Mouse (Mus musculus): ENCODE results near the gene Nemp1. TPM values are rescaled to one million over a fixed set of nuclear protein-coding genes. Genes with fewer than 3 reads are reported as not detected.

Nemp1 gene
- polyA plus RNA-seq, 1 experiment from 2014 or later: 12.6 TPM

DNA sequence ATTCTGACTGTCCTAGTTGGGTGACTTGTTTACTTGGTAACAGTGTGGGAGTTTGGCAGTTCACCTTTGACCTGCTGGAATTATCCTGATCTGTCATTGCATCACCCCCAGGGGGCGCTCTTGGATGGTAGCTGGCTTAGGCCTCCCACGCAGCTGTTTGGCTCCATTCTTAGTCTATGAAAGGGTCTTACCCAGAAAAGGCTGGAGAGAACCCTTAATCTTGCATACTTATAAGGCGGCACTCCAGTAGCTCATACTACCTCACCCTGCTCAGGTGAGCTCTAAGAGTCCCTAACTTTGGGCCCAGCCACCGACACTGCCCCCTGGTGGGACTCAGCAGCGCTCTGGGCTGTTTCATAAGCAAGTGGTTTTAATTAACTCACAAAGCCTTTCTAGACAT is 78.0 kb downstream of the Nemp1 start:
- WGBS: 59% methylated on average over 5 of the region's 5 CpGs

DNA sequence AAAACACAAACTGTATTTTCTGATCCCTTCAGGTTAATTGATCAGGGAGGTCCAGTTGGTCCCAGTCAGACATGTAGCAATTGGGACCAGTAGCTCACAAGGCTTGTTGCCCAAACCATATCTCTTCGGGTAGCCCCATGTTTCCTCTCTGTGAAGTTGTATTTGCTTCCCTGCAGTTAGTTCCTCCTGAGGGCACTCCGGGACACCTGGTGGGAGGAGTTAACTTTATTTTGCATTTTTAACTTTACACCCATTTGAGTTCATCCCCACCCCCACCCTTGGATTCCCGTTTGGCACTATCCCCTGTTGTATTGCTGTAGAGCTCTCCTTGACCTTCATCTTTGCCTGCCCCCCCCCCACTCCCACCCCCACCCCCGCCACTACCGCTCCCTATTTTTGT is 79.2 kb downstream of the Nemp1 start:
- H3K36me3 ChIP-seq: peaks cover 79% of the 10 kb centered on the region
- 77% methylated on average over 5 of the region's 5 CpGs for WGBS
- no peak overlapping the region for H3K4me2 ChIP-seq
- no peaks in the 10 kb centered on the region for H3K9me3 ChIP-seq
- no peak overlapping the region for H3K9ac ChIP-seq (replicated peaks)
- H3K4me3 ChIP-seq (replicated peaks): no peak overlapping the region
- peaks cover 12% of the 10 kb centered on the region for H3K4me1 ChIP-seq (replicated peaks)
- no peak overlapping the region for H3K27ac ChIP-seq
- peaks cover 3% of the 10 kb centered on the region; the same call in 1 of the 2 replicates for H3K27me3 ChIP-seq
- ATAC-seq (ENCODE audit: insufficient number of reproducible peaks, insufficient read depth, low FRiP score, low TSS enrichment, low read depth): no peak

More for the DNA sequence above, 78.0 kb downstream of the Nemp1 start:
- no peak for ATAC-seq (ENCODE audit: insufficient number of reproducible peaks, insufficient read depth, low FRiP score, low TSS enrichment, low read depth)
- Histone ChIP-seq H3K36me3 (peaks cover 75% of the 10 kb centered on the region), H3K9me3 (no peaks in the 10 kb centered on the region), H3K4me3 (replicated peaks) (no peak overlapping the region), H3K27ac (no peak overlapping the region), H3K4me2 (no peak overlapping the region), H3K4me1 (replicated peaks) (peaks cover 21% of the 10 kb centered on the region), H3K9ac (replicated peaks) (no peak overlapping the region), H3K27me3 (no peaks in the 10 kb centered on the region; the same call in 1 of the 2 replicates)

DNA sequence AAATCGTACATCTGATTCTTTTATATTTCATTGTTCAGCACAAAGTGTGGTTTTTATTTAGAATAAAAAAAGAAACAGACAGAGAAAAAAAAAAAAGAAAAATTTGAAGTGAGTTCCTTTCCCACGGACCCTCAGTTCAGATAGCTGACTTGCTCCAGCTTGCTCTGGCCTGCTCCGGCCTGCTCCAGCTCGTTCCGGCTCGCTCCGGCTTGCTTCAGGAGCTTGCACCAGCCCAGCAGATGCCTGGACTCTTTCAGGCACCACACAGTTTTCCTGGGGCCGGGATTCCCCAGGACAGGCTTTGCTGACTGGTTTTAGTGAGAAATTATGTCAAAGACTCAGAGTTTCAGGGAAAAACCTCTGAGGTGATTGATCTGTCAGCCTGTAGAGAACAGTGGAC is 80.6 kb downstream of the Nemp1 start:
- WGBS: 94% methylated on average over 8 of the region's 8 CpGs
- H3K27ac ChIP-seq: no peak overlapping the region
- no peak overlapping the region for H3K9ac ChIP-seq (replicated peaks)
- ATAC-seq (ENCODE audit: insufficient number of reproducible peaks, insufficient read depth, low FRiP score, low TSS enrichment, low read depth): no peak
- no peaks in the 10 kb centered on the region for H3K9me3 ChIP-seq
- H3K4me1 ChIP-seq (replicated peaks): peaks cover 10% of the 10 kb centered on the region
- peaks cover 3% of the 10 kb centered on the region; the same call in 1 of the 2 replicates for H3K27me3 ChIP-seq
- peaks cover 68% of the 10 kb centered on the region for H3K36me3 ChIP-seq
- no peak overlapping the region for H3K4me2 ChIP-seq
- no peak overlapping the region for H3K4me3 ChIP-seq (replicated peaks)

DNA sequence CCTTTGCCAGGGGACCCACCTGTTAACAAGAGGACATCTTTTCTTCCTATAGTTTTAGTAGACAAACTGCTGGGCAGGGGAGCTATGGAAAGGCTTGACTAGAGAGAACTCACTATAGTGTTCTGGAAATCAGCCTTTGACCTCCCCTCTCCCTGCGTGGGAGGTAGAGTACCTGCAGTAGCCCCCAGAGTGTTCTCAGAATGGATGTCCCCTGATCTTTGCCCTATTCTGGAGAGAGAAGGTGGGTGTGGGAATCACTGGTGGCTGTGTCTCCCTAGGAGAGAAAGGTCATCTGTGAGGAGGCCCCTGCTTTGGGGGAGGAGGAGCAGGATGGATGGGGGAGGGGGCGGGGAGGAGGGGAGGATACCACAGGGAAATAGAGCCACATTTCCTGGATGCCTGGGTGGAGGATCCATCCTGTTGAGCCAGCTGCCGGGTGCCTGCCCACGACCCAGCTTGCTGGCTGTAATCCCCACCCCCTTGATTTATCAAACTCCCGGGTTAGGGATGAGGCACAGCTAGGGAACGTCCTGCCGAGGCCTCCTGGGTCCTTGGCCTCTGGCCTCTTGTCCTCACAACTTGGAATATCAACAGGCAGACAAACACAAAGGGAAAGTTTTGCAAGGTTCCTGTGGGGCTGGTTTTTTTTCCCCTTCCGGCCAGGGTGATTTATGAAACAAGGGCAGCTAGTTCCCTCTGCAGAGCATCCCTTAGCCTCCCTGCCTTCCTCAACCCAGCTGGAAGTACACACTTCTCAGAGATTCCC is 82.3 kb downstream of the Nemp1 start:
- WGBS: 13% methylated on average over 8 of the region's 8 CpGs
- H3K4me2 ChIP-seq: peak overlapping the region; percentile 46; the same call in 1 of the 2 replicates
- peaks cover 50% of the 10 kb centered on the region for H3K36me3 ChIP-seq

DNA sequence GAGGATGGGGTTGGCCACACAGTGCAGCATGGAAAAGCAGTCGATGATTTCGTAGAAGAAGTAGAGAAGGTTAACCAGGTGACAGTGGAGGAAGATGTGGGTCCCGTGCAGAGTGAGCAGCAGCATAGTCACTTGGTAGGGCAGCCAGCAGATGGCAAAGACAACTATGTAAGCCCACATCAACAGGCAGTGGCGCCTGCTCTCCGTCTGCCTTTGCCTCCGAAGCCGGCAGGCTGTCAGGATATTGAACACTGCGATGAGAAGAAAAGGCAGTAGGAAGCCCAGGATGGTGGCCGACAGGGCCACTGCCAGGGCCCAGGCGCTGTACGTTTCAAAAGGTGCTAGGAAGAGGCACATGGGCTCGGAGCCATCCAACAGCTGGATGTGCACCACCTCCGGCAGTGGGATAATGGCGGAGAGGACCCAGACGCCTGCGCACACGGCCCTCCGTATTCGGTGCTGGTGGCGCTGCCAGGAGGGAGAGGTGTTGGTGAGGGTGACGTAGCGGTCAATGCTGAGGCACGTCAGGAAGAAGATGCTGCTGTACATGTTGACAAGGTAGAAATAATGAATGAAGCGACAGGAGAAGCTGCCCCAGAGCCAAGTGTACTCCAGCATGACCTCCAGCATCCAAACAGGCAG is 83.6 kb downstream of the Nemp1 start:
- peak overlapping the region; percentile 46 for H3K4me2 ChIP-seq
- WGBS: 47% methylated on average over 24 of the region's 24 CpGs
- H3K27ac ChIP-seq: no peak overlapping the region

More for the DNA sequence above, 82.3 kb downstream of the Nemp1 start:
- Histone ChIP-seq H3K27me3 (peaks cover 3% of the 10 kb centered on the region; the same call in 1 of the 2 replicates), H3K27ac (no peak overlapping the region), H3K4me3 (replicated peaks) (no peak overlapping the region), H3K9me3 (no peaks in the 10 kb centered on the region), H3K9ac (replicated peaks) (no peak overlapping the region), H3K4me1 (replicated peaks) (peaks cover 10% of the 10 kb centered on the region)
- no peak for ATAC-seq (ENCODE audit: insufficient number of reproducible peaks, insufficient read depth, low FRiP score, low TSS enrichment, low read depth)

More for the DNA sequence above, 83.6 kb downstream of the Nemp1 start:
- H3K9ac ChIP-seq (replicated peaks): no peak overlapping the region
- ATAC-seq (ENCODE audit: insufficient number of reproducible peaks, insufficient read depth, low FRiP score, low TSS enrichment, low read depth): no peak
- H3K4me1 ChIP-seq (replicated peaks): peaks cover 10% of the 10 kb centered on the region
- no peaks in the 10 kb centered on the region for H3K9me3 ChIP-seq
- peaks cover 38% of the 10 kb centered on the region for H3K36me3 ChIP-seq
- 0 out of 2 replicates have a peak overlapping the region, but pooled peaks have one; percentile 17 for H3K4me3 ChIP-seq (replicated peaks)
- peaks cover 3% of the 10 kb centered on the region; the same call in 1 of the 2 replicates for H3K27me3 ChIP-seq

Other genes starting within 250 kb of the Nemp1 start
- gene Stac3, start 165.2 kb upstream of the Nemp1 start, polyA plus RNA-seq (2016; fragmentation: Nextera tagmentation; extraction: Ambion mirVana): 11.5 and 11.7 TPM in 2 replicates
- 0.60 and 1.6 TPM in 2 replicates for gene Ndufa4l2, start 151.9 kb upstream of the Nemp1 start, polyA plus RNA-seq (2016; fragmentation: Nextera tagmentation; extraction: Ambion mirVana)
- gene Shmt2, start 144.5 kb upstream of the Nemp1 start, polyA plus RNA-seq (2016; fragmentation: Nextera tagmentation; extraction: Ambion mirVana): 96.8 and 98.1 TPM in 2 replicates
- 4.2 and 6.3 TPM in 2 replicates for gene Nxph4, start 132.3 kb upstream of the Nemp1 start, polyA plus RNA-seq (2016; fragmentation: Nextera tagmentation; extraction: Ambion mirVana)
- gene Lrp1, start 45.8 kb upstream of the Nemp1 start, polyA plus RNA-seq (2016; fragmentation: Nextera tagmentation; extraction: Ambion mirVana): 87.6 and 94.7 TPM in 2 replicates
- gene Stat6, start 23.9 kb upstream of the Nemp1 start, polyA plus RNA-seq (2016; fragmentation: Nextera tagmentation; extraction: Ambion mirVana): 8.7 and 12.1 TPM in 2 replicates
- 15.3 and 19.1 TPM in 2 replicates for gene Nab2, start 1.7 kb downstream of the Nemp1 start, polyA plus RNA-seq (2016; fragmentation: Nextera tagmentation; extraction: Ambion mirVana)
- gene Myo1a, start 38.3 kb downstream of the Nemp1 start, polyA plus RNA-seq (2016; fragmentation: Nextera tagmentation; extraction: Ambion mirVana): 0.33 and 0.59 TPM in 2 replicates
- 1.1 and 1.8 TPM in 2 replicates for gene Tac2, start 57.6 kb downstream of the Nemp1 start, polyA plus RNA-seq (2016; fragmentation: Nextera tagmentation; extraction: Ambion mirVana)
- 4.3 and 4.6 TPM in 2 replicates for gene Zbtb39, start 72.6 kb downstream of the Nemp1 start, polyA plus RNA-seq (2016; fragmentation: Nextera tagmentation; extraction: Ambion mirVana)
- gene Gpr182, start 84.8 kb downstream of the Nemp1 start, polyA plus RNA-seq (2016; fragmentation: Nextera tagmentation; extraction: Ambion mirVana): 0.49 and 0.59 TPM in 2 replicates
- 0.05 TPM in 1 of 2 replicates, not detected in the other for gene Rdh1, start 92.8 kb downstream of the Nemp1 start, polyA plus RNA-seq (2016; fragmentation: Nextera tagmentation; extraction: Ambion mirVana)
- gene Rdh16f1, start 92.9 kb downstream of the Nemp1 start, polyA plus RNA-seq (2016; fragmentation: Nextera tagmentation; extraction: Ambion mirVana): 0.16 TPM in 1 of 2 replicates, not detected in the other
- gene Rdh9, start 109.5 kb downstream of the Nemp1 start, polyA plus RNA-seq (2016; fragmentation: Nextera tagmentation; extraction: Ambion mirVana): 0.15 TPM in 1 of 2 replicates, not detected in the other
- not detected in 2 replicates for gene Rdh16, start 134.3 kb downstream of the Nemp1 start, polyA plus RNA-seq (2016; fragmentation: Nextera tagmentation; extraction: Ambion mirVana)
- gene Rdh19, start 183.0 kb downstream of the Nemp1 start, polyA plus RNA-seq (2016; fragmentation: Nextera tagmentation; extraction: Ambion mirVana): not detected in 2 replicates
- gene Rdh16f2, start 199.6 kb downstream of the Nemp1 start, polyA plus RNA-seq (2016; fragmentation: Nextera tagmentation; extraction: Ambion mirVana): not detected in 2 replicates
- gene Rdh7, start 221.9 kb downstream of the Nemp1 start, polyA plus RNA-seq (2016; fragmentation: Nextera tagmentation; extraction: Ambion mirVana): not detected in 2 replicates
- not detected in 2 replicates for gene Sdr9c7, start 231.6 kb downstream of the Nemp1 start, polyA plus RNA-seq (2016; fragmentation: Nextera tagmentation; extraction: Ambion mirVana)

All from limb, embryonic 12.5 days (tissue).